Mouse (Mus musculus) neutrophil, adult 5-6 weeks (primary cell): ENCODE data around the gene Nfx1. TPM values are rescaled to one million over a fixed set of nuclear protein-coding genes. Genes with fewer than 3 reads are reported as not detected.

Source experiments
- ATAC-seq: fragments of 151-379, 151-347 bp; 2 replicates; pipeline ENCODE4 v1.8.0; 2017; ENCODE audit warnings: mild to moderate bottlenecking, moderate TSS enrichment; ENCODE audit not compliant: insufficient number of reproducible peaks, poor library complexity, low FRiP score, severe bottlenecking; ENCODE audit errors: extremely low read depth
- total RNA-seq: library from RNA; stranded (forward); fragments of 200-1000 nt; gene quantifications from 2 replicates; pipeline ENCODE4 v1.2.3, GENCODE M21; 2017

Gene Nfx1
- total RNA-seq, 1 experiment from 2014 or later, result 110 TPM

- no peak for ATAC-seq
Observed at GRCm38 (mm10) chr4:41073008-41073817, 102.5 kb downstream of the Nfx1 start.

GRCm38 (mm10) chr4:41074461-41074860 lies 103.8 kb downstream of the Nfx1 start:
- no peak for ATAC-seq

Other genes with a start within 250 kb of the Nfx1 start
- gene Dnaja1, start 248.8 kb upstream of the Nfx1 start, total RNA-seq, result 371 and 454 TPM in 2 replicates
- gene Smu1, start 213.0 kb upstream of the Nfx1 start, total RNA-seq, result 99.4 and 109 TPM in 2 replicates
- gene B4galt1, start 116.9 kb upstream of the Nfx1 start, total RNA-seq, result 28.4 and 31.2 TPM in 2 replicates
- not detected in 2 replicates for gene Spink4, start 50.9 kb upstream of the Nfx1 start, total RNA-seq
- gene Bag1, start 22.6 kb upstream of the Nfx1 start, total RNA-seq, result 134 and 143 TPM in 2 replicates
- 111 and 126 TPM in 2 replicates for gene Chmp5, start 22.5 kb upstream of the Nfx1 start, total RNA-seq
- gene Aqp7, start 77.2 kb downstream of the Nfx1 start, total RNA-seq, result not detected in 2 replicates
- gene Aqp3, start 127.3 kb downstream of the Nfx1 start, total RNA-seq, result 0.86 and 1.2 TPM in 2 replicates
- 13.2 and 15.6 TPM in 2 replicates for gene Nol6, start 153.5 kb downstream of the Nfx1 start, total RNA-seq
- 49.2 and 56.8 TPM in 2 replicates for gene Ube2r2, start 164.8 kb downstream of the Nfx1 start, total RNA-seq